Comparison of ENCODE assay signal across 28 mouse cellular contexts in the genomic region with DNA sequence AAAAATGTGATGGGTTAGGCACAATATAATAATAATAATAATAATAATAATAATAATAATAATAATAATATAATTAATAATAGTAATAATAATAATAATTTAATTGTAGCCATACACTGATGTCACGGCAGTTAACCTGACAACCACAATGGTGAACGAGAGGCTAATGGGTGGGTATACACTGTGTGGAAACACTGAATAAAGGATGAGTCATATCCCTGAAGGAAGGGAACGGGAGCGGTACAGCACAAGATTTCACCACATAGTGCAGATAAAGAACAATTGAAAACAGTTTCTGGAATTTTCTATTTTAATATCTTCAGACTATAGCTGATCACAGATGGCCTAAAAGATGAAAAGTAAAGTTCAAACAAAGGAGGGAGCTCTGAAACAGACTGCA.
"Had no signal": no experiment of that assay in that cellular context is flagged by ENCODE, and none has a peak within 500 bp of the region (broad histone marks: within the 10 kb centered on the region; RNA-seq: fewer than 3 reads in every experiment).

No protein-coding gene starts in this region.

- H3K4me2 ChIP-seq: heart, embryonic 13.5 days; heart, embryonic 15.5 days; hindbrain, embryonic 12.5 days; hindbrain, embryonic 14.5 days; kidney, embryonic 15.5 days; limb, embryonic 12.5 days; limb, embryonic 15.5 days; liver, embryonic 12.5 days had no signal

- ATAC-seq: hindbrain, postnatal 0 days; intestine, embryonic 16.5 days; liver, embryonic 12.5 days had no signal

- H3K9ac ChIP-seq: heart, embryonic 13.5 days; heart, embryonic 15.5 days; hindbrain, embryonic 12.5 days; hindbrain, embryonic 14.5 days; kidney, embryonic 15.5 days; limb, embryonic 12.5 days; limb, embryonic 15.5 days; liver, embryonic 12.5 days; liver, embryonic 14.5 days had no signal

- H3K4me3 ChIP-seq: gastrocnemius, adult 2 months; heart, adult 2 months; heart, embryonic 10.5 days; heart, embryonic 13.5 days; heart, embryonic 15.5 days; hindbrain, embryonic 10.5 days; hindbrain, embryonic 12.5 days; kidney, embryonic 15.5 days; limb, embryonic 12.5 days; limb, embryonic 15.5 days; liver, embryonic 12.5 days had no signal

- H3K27me3 ChIP-seq: heart, embryonic 13.5 days; heart, embryonic 15.5 days; hindbrain, embryonic 12.5 days; kidney, embryonic 15.5 days; limb, embryonic 12.5 days; limb, embryonic 15.5 days; liver, embryonic 12.5 days had no signal

- DNase-seq: gastrocnemius, adult 2 months; gastrocnemius, postnatal 10 days; gastrocnemius, postnatal 25 days; heart, adult 2 months; heart, postnatal 14 days; heart, postnatal 4 days; kidney, adult 11 months; kidney, adult 2 months; kidney, adult 9 months; kidney, postnatal 14 days; kidney, postnatal 36 days; layer of hippocampus, adult 9-11 months; layer of hippocampus, postnatal 36 days; left cerebral cortex, postnatal 4 days had no signal

- H3K27ac ChIP-seq: gastrocnemius, adult 2 months; heart, adult 2 months; heart, embryonic 10.5 days; heart, embryonic 13.5 days; heart, embryonic 15.5 days; hindbrain, embryonic 10.5 days; hindbrain, embryonic 12.5 days; hindbrain, embryonic 14.5 days; hindbrain, postnatal 0 days; kidney, embryonic 15.5 days; kidney, postnatal 0 days; limb, embryonic 12.5 days; limb, embryonic 15.5 days; liver, embryonic 12.5 days; liver, embryonic 14.5 days had no signal

- H3K9me3 ChIP-seq: heart, embryonic 10.5 days; heart, embryonic 13.5 days; heart, embryonic 15.5 days; hindbrain, embryonic 10.5 days; hindbrain, embryonic 12.5 days; kidney, embryonic 15.5 days; limb, embryonic 12.5 days; limb, embryonic 15.5 days; liver, embryonic 12.5 days had no signal

- H3K4me1 ChIP-seq: heart, embryonic 10.5 days; heart, embryonic 13.5 days; heart, embryonic 15.5 days; hindbrain, embryonic 12.5 days; kidney, embryonic 15.5 days; limb, embryonic 12.5 days; limb, embryonic 15.5 days; liver, embryonic 12.5 days had no signal

- H3K36me3 ChIP-seq: heart, embryonic 10.5 days; heart, embryonic 13.5 days; heart, embryonic 15.5 days; hindbrain, embryonic 10.5 days; hindbrain, embryonic 12.5 days; kidney, embryonic 15.5 days; limb, embryonic 12.5 days; limb, embryonic 15.5 days; liver, embryonic 12.5 days had no signal
